Mouse (Mus musculus): ENCODE results near the gene Rad51b.

DNA sequence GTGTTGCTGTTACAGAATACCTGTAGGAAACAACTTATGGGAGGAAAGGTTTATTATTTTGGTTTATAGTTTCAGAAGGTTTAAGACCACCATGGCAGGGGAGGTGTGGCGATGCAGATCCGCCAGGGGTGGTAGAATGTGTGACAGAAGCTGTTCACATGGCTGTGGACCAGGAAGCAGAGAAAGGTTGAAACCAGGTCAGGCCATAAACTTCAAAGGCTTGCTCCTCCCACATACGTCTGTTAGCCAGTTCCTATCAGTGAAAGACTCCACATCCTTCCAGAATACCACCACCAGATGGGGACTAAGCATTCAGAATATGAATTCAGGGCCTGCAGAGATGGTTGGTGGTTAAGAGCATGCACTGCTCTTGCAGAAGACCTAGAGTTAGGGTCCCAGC lies 150.0 kb downstream of the Rad51b start:
- no peak for TF ChIP-seq EP300 (IDR thresholded peaks at IDR 0.05; ENCODE audit: insufficient read depth, low read depth, low read length)
- no peak for TF ChIP-seq POLR2A (IDR thresholded peaks at IDR 0.05; ENCODE audit: insufficient read depth, low read depth, low read length)
- TF ChIP-seq CTCF (IDR thresholded peaks at IDR 0.05): no peak

Data from heart, adult 2 months (tissue).